Mouse (Mus musculus) small intestine, adult 2 months (tissue): ENCODE measurements around the gene Defb25. TPM values are rescaled to one million over a fixed set of nuclear protein-coding genes. Genes with fewer than 3 reads are reported as not detected.

Source experiments
- H3K27ac ChIP-seq: fragments of 200-500 bp; 2 replicates; pipeline ENCODE4 v1.5.1; 2012; ENCODE audit warnings: low read depth, low read length, control low read depth, inconsistent platforms; ENCODE audit not compliant: insufficient read depth
- H3K27me3 ChIP-seq: fragments of 200-500 bp; 2 replicates; pipeline ENCODE4 v1.6.1; 2012; ENCODE audit warnings: mild to moderate bottlenecking, moderate library complexity, low read length, inconsistent platforms; ENCODE audit not compliant: control insufficient read depth, insufficient read depth
- H3K36me3 ChIP-seq: fragments of 200-500 bp; 2 replicates; pipeline ENCODE4 v1.6.1; 2012; ENCODE audit warnings: mild to moderate bottlenecking, low read length, control low read depth, inconsistent platforms; ENCODE audit not compliant: control insufficient read depth, insufficient read depth
- H3K4me1 ChIP-seq: fragments of 200-500 bp; 2 replicates; pipeline ENCODE4 v1.6.1; 2012; ENCODE audit warnings: low read length, inconsistent platforms, mixed read lengths; ENCODE audit not compliant: control insufficient read depth, insufficient read depth, insufficient read length
- H3K4me3 ChIP-seq: fragments of 200-500 bp; 2 replicates; pipeline ENCODE4 v1.5.1; 2012; ENCODE audit warnings: low read depth, mild to moderate bottlenecking, control low read depth, inconsistent platforms, low read length, moderate library complexity
- CTCF ChIP-seq: fragments of 200-500 bp; IDR thresholded peaks from 2 replicates; pipeline ENCODE4 v1.5.1; 2012; ENCODE audit warnings: low read depth, mild to moderate bottlenecking, control low read depth, inconsistent platforms, low read length, moderate library complexity, mixed read lengths; ENCODE audit not compliant: insufficient replicate concordance, insufficient read length; ENCODE audit errors: extremely low read depth
- POLR2A ChIP-seq: fragments of 200-500 bp; IDR thresholded peaks from 2 replicates; pipeline ENCODE4 v1.6.1; 2012; ENCODE audit warnings: low read depth, mild to moderate bottlenecking, control low read depth, inconsistent platforms, low read length, moderate library complexity
- WGBS: fragments of 180-500 bp; shearing (Covaris S2); methylation state at CpG from one replicate; pipeline ENCODE4 v1.1.7; 2018; 5-methylcytosine and 5-hydroxymethylcytosine counted together
- polyA plus RNA-seq: library from polyadenylated mRNA; depleted of rRNA; stranded (reverse); fragments of >200 nt; gene quantifications from 2 replicates; pipeline ENCODE4 v1.2.3, GENCODE M21; 2012

Defb25 gene
- polyA plus RNA-seq, 1 experiment: not detected

- Histone ChIP-seq H3K4me1 (no peaks in the 10 kb centered on the region), H3K36me3 (no peaks in the 10 kb centered on the region), H3K27me3 (no peaks in the 10 kb centered on the region), H3K4me3 (no peak overlapping the region), H3K27ac (no peak overlapping the region)
- WGBS: 57% methylated on average over 10 of the region's 10 CpGs
- TF ChIP-seq POLR2A (no peak), CTCF (peak; percentile 49; the same call in 1 of the 2 replicates)
Observed at GRCm38 (mm10) chr2:152657398-152657797, 34.5 kb upstream of the Defb25 start.

- H3K4me3 ChIP-seq: no peak overlapping the region
- no peak overlapping the region for H3K27ac ChIP-seq
- TF ChIP-seq POLR2A (no peak), CTCF (no peak)
- no peaks in the 10 kb centered on the region for H3K4me1 ChIP-seq
- WGBS: 32% methylated on average over 14 of the region's 14 CpGs
- no peaks in the 10 kb centered on the region for H3K36me3 ChIP-seq
- no peaks in the 10 kb centered on the region for H3K27me3 ChIP-seq
Observed at GRCm38 (mm10) chr2:152653874-152654715, 31.2 kb upstream of the Defb25 start.

DNA sequence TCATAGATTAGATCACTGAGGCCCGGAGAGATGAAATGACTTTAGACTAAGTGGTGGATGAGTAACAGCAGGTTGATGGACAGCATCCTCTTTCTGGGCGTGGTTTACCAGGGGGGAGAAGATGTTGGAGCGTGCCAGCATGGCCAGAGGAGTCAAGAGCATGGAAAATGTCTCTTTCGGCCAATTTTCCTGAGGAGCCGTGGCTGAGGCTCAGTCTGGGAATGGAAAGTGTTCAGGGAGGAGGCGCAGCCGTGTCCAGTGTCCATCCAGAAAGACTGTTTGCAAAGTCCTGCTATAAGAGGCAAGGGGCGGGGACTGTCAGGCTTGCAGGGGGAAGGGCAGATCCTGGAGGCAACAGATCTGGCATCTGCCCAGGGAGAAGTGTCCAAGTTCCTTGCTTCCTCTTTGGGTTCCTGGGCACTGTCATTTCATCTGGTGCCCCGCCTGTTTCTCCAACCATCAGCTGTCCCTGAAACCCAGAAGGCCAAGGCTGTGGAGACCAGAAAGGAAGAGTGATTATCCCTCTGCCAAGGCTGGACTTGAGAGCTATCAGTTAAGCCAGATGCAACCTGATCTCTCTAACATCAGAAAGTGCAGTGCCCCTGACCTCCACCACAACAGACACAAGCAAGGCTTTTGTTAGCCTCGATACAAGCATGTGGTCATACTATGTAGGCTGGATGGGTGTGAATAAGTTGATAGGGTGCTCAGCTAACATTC, 30.2 kb upstream of the Defb25 start:
- no peak for TF ChIP-seq CTCF
- TF ChIP-seq POLR2A: no peak
- no peaks in the 10 kb centered on the region for H3K36me3 ChIP-seq
- no peaks in the 10 kb centered on the region for H3K27me3 ChIP-seq
- 0 out of 2 replicates have a peak overlapping the region, but pooled peaks have one; percentile 46 for H3K27ac ChIP-seq
- H3K4me1 ChIP-seq: no peaks in the 10 kb centered on the region
- WGBS: 46% methylated on average over 10 of the region's 10 CpGs
- no peak overlapping the region for H3K4me3 ChIP-seq

- TF ChIP-seq CTCF: no peak
- TF ChIP-seq POLR2A: no peak
- no peaks in the 10 kb centered on the region for H3K36me3 ChIP-seq
- H3K27me3 ChIP-seq: no peaks in the 10 kb centered on the region
- H3K4me3 ChIP-seq: no peak overlapping the region
- peak overlapping the region; percentile 43; the same call in 1 of the 2 replicates for H3K27ac ChIP-seq
- 35% methylated on average over 11 of the region's 11 CpGs for WGBS
- H3K4me1 ChIP-seq: no peaks in the 10 kb centered on the region
Observed at GRCm38 (mm10) chr2:152639406-152640113, 16.7 kb upstream of the Defb25 start.

- no peak overlapping the region for H3K27ac ChIP-seq
- H3K36me3 ChIP-seq: no peaks in the 10 kb centered on the region
- no peaks in the 10 kb centered on the region for H3K27me3 ChIP-seq
- TF ChIP-seq POLR2A (no peak), CTCF (no peak)
- no peak overlapping the region for H3K4me3 ChIP-seq
- H3K4me1 ChIP-seq: no peaks in the 10 kb centered on the region
- WGBS: 51% methylated on average over 6 of the region's 6 CpGs
Observed at GRCm38 (mm10) chr2:152638865-152639264, 16.0 kb upstream of the Defb25 start.

DNA sequence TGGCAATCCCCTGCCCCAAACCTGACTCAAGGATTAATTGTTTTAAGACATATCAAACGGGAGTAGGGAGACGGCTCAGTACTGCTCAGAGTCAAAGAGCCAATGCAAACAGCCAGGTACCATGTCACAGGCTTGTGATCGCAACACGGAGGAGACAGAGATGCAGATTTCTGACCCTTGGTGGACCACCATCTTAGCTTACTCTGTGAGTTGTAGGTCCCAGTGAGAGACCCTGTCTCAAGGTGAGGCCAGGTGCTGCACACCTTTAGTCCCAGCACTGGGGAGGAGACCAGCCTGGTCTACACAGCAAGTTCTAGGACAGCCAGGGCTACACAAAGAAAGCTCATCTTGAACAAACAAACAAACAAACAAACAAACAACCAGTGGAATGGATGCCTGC, 14.5 kb upstream of the Defb25 start:
- no peaks in the 10 kb centered on the region for H3K4me1 ChIP-seq
- no peaks in the 10 kb centered on the region; the same call in none of the 2 replicates for H3K27me3 ChIP-seq
- H3K27ac ChIP-seq: peak overlapping the region; percentile 60; the same call in 1 of the 2 replicates
- no peaks in the 10 kb centered on the region for H3K36me3 ChIP-seq
- no peak overlapping the region for H3K4me3 ChIP-seq
- no peak for TF ChIP-seq POLR2A
- TF ChIP-seq CTCF: no peak
- 80% methylated on average over 4 of the region's 4 CpGs for WGBS
